Mouse (Mus musculus): ENCODE data around the gene Fes.
"Not testable (repeated sequence)": the region's sequence is repeated elsewhere in the genome, so short reads cannot be mapped to it uniquely, and the experiment has no call there.

The Fes gene

DNA sequence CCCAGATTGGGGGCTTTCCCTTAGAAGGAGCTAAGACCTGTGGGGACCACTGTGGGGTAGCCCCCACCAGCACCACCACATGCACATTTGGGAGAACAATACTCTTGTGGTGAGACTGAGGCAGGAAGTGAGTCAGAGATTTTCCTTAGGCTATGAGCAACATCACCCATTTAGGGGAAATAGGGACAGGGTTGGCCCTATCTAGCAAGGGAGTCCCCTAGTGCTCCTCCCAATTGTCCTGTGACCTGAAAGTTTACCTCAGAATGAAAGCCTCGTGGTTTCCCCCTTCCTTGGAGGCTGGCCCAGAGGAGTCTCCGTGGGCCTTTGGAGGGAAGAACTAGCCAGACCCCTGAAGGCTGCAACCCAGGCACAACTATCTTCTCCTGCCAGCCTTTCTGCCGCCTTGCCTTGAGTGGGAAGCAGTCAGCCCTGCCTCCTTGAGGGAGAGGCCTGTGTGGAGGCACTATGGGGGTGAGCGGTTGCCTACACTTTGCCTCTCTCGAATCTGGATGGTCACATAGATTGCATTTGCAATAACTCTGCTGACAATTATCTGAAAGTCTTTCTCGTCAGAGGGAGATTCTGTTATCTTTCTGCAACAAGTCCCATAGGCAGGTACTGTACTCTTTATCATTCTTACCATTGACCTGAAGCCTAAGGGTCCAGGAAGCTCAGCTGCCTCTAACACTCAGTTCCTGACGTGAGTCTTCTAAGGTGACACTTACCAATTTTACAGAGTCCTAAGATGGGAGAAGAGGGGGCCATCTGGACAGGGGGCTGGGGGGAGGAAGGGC, 16.6 kb upstream of the Fes start:
- no peak for DNase-seq

DNA sequence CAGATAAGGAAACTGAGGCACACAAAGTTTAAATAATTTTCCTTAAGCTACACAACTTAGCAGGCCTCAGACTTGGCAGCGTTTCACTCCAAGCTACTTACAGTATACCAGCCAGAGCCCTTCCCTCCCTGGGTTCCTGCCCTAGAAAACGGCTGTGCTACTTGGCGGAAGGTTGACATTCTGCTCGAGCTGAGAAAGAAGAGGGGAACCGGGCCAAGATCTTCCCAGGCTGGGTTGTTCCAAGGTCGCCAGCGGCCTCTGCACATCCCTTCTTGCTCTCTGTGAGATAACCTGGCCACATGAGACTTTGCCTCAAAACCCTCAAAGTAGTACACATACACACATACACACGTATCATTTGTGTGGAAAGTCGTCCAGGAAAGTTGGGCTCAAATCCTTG, 15.8 kb upstream of the Fes start:
- DNase-seq, result peak; percentile 88

DNA sequence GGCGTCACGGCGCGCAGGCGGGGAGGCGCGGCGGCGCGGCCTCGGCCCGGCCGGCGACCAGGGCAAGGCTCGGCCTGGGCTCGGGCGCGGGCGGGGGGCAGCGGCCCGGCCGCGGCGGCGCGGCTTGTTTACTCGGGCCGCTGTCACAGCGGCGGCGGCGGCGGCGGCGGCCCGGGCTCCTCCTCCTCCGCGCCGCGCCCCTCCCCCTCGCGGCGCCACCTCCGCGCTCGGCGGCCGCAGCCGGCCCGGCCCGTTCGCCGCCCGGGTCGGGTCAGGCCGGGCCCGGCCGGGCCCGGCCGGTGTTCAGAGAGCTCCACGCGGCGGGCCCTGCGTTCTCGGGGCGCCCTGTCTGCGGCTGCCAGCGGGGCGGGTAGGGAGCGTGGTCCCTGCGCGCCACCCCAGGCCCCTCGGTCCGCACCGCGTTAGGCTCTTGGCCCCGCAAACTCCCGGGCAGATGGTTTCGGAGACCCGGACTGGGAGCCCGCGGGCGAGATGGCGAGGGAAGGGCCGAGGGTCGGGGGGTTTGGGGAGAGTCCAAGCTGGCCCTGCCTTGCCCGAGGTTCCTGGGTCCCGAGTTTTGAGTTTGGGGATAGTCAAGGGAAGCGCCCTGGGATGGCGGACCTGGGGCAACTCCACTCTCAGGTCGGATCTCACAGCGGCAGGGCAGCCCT, 15.0 kb upstream of the Fes start:
- peak; percentile 63 for DNase-seq

DNA sequence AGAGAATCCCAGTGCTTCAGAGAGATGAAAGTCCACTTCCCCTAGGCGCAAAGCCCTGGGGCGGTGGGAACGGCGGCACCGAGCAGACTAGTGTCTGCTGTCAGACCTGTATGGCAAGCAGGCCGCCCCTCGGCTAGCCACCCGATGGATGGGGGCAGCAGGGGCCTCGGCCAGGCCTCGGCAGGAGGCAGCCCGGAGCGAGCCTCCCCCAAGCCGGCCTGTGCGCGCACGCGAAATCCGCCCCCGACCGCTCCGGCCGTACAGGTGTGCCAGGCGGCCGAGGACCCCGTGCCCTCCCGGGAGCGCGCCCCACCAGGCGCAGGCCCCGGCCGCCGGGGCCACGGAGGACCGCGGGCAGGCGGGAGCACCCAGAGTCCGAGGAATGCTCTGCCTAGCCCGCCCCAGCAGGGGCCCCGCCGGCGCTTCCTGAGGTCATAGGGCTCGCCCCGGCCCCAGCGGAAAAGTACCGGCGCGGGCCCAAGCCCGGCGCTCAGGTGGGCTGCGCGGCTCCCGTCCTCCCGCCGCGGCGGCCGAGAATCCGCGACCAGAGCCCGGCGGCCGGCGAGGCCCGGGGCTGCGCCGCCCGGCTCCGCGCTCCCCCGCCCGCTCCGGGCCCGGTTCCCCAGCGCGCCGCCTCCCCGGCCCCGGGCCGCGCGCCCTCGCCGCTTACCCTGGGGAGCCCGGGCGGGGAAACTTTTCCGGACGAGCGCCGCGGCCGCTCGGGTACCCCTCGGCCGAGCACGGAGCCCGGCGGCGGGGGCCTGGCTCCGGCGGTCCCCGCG, 14.3 kb upstream of the Fes start:
- peak; percentile 59 for DNase-seq

DNA sequence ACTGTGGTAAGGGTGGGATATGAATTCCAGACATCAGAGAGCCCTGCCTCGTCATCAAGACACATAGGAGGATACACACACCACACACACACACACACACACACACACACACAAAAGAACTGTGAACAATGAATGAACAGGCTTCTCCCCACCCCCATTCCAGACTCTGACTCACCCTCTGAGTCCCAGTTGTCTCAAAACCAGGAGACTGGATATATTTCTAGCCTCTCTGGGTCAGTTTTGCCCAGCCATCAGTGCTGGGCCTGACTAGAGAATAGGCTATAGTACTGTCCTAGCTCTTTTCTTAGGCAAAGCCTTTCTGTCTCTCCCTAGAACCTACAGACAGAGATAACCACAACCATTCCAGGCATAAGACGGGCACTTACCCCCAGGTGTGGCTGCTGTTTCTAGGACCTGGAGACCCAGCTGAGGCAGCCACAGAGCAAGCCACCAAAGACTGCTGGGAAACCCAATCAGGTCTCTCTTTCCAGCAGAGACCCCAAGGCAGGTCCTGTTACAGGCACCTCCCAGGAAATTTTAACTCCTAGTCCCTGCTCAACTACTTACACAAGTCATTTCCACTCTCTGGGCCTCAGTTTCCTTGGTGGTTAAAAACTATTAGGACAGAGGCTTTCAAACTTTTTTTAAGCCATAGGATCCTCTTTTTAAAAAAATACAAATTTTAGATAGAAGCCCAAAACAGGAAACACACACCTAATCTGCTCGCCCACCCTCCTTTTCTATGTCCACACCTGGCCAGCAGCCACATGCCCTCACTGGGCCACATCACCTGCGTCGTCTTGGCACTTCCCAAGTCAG, 13.5 kb upstream of the Fes start:
- no peak for DNase-seq

DNA sequence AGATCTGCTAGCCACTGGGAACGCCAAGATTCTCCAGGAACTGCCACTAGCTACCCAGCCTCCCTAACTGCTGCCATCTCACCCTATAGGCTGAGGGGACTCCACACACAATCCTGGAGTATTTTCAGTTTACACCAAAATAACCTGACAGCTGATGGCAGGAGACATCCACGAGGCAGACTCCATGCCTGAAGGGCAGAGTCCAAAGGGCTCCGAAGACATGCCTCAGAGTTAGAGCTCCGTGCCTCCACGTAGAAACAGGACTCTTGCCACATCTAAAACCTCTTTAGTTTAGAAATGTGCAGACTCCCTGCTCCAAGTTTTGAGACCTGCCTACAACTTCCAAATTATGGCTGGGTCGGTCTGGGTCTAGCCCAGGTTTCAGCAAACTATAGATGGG, 12.8 kb upstream of the Fes start:
- DNase-seq, result no peak

DNA sequence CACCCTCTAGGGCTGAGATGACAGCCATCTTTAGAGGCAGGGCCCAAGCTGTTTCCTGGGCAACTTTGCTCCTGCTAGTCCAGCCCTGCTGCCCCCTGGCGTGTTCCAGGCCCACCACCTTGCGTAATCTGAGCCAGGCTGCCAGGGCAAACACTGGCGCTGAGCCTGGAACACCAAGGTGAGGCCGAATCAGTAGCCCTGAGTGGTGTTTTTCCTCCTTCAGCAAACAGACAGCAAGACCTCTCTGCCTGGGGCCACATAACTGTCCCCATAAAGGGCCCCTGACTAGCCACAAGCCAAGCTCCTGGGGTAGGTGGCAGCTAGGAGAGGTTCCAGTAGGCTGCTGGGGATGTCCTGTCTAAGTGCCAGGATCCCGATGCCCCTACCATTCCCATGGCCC, 12.4 kb upstream of the Fes start:
- peak; percentile 84 for DNase-seq

DNA sequence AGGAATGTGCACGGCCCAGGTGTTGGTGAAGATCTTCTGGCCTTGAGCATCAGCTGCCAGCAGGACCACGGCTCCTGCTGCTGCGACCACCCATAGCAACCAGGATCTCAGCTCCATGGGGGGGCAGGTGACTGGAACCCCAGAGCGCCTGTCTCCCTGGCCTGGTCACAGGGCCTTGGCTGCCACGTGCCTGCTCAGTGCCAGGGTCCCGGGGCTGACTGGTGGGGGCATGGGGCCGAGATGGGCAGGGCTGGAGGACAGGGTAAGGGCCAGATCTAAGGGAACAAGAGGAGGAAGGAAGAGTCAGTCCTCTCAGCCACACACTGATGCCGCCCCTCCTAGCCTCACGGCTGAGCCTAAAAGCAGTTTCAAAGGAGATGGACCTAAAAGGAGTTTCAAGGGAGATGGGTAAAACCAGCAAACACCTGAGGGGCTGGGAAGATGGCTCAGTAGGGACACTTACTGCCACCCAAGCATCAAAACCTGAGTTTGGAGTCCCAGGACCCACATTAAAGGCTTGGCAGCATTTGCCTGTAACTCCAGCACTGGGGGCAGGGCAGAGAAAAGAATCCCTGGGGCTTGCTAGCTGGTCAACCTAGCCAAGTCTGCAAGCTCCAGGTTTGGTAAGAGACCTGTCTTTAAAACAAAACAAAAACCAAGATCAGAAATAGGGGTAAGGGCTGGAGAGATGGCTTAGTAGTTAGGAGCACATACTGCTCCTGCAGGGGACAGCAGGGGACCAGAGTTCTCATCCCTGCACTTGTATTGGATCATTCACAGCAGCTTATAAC, 11.1 kb upstream of the Fes start:
- DNase-seq, result no peak

DNA sequence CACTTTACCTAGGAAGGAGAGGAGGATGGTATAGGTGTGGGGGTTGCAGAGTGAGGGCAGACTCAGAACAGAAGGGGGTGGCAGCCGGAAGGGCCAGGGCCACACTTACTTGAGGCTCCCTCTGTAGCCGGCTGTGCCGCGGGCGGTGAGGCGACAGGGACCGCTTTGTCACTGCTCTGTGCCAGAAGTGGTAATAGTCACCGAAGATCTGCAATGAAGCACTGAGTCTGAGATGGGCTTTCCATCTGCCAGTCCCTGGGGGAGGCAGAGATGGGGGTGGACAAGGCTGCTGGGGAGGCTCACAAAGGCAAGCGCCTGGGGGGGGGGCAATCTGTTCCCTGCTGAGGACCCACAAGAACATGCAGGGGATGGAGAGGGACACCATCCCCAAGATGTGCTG, 10.2 kb upstream of the Fes start:
- no peak for DNase-seq

DNA sequence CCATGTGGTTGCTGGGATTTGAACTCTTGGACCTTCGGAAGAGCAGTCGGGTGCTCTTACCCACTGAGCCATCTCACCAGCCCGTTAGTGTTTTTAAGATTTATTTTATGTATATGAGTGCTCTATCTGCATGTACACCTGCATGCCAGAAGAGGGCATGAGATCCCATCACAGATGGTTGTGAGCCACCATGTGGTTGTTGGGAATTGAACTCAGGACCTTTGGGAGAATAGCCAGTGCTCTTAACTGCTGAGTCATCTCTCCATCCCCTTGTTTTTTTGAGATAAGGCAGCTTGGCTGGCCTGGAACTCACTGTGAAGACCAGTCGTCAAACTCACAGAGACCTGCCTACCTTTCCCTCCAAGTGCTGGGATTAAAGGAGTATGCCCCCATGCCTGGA, 8.7 kb upstream of the Fes start:
- not testable (repeated sequence) for DNase-seq

DNA sequence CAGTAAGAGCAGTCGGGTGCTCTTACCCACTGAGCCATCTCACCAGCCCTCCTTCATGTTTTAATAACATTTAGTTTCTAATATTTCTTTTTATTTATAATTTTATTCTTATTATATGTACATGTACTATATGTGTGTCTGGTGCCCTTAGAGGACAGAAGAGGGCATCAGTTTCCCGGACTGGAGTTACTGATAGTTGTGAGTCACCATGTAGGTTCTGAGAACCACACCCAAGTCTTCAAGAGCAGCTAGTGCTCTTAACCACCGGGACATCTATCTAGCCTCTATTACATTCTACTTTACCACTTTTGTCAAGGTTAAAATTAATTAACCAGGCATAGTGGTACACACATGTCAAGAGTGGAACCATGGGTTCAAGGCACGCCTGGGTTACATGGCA, 6.9 kb upstream of the Fes start:
- no peak for DNase-seq

DNA sequence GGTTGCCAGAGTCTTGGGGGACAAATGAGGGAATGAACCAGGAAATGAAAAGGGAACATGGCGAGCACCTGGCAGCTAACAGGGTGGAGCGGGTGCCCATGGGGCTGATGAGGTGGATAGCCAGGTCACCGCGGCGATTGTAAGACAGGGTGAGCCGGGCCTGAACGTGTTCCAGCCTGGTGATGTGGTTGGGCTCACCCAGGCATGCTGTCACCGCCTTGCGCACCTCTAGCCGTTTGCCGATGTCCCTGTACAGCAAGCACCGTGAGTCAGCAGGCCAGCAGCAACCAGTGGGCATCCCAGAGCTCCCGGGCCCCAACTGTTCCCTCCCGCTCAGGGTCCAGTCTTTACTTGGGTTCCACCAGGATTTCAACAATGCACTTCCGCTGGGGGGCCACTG, 4.4 kb upstream of the Fes start:
- DNase-seq, result no peak

DNA sequence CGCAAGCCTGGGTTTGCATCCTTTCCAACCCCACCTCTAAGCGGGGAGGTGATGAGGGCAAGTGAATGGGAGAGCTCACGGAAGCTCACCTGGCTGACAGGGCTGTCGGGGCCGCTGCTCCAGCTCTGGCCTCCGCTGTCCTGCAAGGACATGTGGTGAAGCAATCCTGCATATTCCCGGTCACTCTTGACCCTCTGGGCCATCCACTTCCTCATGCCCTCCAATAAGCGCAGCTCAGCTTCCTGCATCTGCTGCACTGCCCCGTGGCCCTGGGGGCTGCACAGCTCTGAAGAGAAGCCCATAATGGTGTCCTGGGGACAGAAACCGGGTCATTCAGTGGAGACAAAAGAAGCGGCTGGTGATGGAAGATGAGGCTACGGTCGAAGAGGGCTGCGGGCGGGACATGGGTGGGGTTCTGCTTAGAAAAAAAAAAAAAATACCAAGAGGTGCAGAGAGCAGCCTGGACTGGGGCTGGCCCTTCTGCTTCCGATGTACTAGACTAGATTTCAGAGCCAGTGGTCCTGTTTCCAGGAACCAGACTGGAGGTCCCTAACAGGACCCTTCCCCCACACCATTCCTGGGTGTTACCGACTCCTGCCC, 613 bp downstream of the Fes start:
- DNase-seq, result no peak

DNA sequence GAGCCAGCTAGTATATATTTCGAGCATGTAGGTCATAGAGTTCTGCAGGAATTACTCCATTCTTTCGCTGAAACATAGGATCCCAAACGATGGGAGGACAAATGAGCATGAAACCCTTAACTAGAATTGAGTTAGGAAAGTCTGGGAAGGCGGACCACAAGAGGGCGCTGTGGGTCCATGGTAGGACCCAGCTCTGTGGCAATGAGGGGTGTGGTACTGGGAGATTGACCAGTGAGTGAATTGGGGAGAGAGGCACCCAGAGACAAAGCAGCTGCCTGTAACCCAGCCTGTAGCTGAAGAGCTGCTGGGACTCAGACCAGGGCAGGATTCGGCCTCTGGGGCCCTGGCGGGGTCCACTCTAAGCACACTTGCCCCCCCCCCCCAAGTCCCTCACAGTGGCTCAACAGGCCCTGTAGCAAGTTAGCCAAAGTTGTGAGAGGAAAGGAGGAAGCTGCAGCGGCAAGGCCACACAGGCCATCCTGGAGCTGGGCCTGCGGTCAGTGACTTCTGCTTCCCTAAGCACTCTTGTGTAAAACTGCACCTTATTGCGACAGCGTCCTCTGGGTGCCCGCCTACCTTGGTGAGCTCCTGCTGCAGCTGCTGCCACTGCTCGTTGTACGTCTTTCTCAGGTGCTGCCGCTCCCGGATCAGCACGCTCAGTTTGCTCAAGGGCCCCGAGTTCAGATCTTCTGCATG, 1.4 kb downstream of the Fes start:
- peak; percentile 89 for DNase-seq

DNA sequence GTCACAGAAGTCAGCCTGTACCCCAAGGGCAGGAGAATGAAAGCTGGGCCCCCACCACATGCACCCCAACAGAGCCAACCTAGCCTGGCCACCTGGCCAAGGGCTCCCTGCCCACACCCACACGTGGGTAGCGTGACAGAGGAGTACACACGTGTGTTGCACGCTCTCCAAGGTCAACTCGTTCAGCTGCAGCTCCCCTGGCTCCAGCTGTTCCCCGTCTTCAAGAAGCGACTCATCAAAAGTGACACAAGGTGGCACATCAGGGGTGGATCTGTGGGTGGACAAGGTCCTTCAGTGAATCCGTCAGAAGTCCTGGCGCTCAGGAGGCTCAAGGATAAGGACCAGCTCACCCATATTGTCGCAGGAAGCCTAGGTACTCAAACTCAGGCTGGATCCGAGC, 4.8 kb downstream of the Fes start:
- no peak for DNase-seq

DNA sequence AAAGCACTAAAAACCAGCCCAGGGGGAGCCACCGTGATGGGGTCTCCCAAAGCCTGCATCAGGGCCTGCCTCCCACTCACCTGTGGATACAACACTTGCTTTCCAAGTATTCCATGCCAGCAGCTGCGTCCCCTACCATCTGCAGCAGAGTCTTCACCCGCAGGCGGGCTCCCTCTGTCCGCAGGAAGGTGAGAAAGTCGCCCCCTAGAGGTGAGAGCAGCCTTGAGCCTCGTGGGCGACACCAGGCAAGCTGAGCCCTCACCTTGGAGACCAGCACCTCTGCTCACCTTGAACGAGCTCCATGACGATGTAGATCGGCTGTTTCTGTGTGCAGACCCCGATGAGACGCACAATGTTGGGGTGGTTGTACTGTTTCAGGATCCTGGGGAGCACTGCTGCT, 8.2 kb downstream of the Fes start:
- DNase-seq, result peak; percentile 51

DNA sequence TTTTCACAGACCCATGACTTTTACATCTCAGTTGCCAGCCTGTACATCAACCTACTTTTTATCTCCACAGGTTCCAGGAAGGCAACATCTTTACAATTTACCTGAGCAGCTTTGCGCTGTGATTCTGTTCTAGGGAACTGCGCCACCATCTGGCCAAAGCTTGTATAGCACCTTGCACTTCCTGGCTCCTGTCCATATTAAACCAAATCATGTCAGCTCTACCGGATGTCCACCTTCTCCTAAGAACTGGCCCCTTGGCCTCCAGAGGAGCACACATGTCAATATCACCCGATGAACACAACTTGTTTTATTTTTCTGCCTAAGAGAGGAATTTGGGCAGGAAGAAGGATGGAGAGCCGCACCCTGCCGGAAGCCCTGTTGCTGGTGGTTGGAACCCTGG, 10.3 kb downstream of the Fes start:
- DNase-seq, result peak; percentile 90

DNA sequence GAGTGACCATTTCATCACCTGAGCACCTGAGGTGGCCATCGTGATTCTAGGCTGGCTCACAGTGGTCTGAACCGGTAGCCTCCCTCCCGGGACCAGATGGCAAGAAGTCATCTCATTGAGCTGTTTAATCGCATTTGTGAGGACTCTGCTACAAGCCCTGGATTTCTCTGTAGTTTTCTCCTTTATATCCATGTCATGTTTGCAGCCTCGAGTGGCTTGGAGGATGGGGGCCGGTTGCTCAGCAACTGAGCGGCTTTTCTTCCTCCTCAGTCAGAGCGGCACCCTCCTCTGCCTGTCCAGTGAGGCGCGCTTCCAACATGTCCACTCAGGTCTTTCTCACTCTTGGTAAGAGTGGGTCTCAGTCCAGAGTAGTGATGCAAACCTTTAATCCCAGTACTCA, 11.6 kb downstream of the Fes start:
- no peak for DNase-seq

DNA sequence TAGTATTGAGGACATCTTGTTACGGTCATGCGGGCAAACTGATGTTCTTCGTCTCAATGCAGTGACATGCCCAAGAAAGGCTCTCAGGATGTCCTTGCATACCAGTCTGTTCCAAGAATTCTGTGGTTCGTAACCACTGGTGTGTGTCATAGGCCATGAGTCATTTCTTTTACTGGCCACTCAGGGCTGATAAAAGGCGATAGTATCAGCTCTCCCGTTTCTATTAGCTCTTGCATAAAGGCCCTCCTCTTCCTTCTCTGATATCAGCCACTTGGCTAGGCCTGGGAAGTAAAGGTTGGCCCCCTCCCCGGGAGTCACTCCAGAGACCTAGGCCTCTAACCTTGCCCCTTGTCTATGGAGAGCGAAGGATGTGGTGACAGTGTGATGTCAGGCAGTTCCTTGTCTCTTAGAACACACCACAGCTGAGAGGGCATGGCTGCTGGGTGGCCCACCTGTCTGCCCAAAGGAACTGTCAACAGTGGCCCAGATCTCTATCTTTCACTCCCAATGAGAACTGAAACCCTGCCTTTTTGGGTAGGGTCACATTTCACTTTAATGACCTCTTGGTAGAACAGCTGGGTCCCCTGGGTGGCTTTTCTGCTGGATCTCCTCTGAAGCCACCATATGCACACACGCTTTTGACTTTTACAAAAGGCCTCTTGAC, 12.2 kb downstream of the Fes start:
- no peak for DNase-seq

DNA sequence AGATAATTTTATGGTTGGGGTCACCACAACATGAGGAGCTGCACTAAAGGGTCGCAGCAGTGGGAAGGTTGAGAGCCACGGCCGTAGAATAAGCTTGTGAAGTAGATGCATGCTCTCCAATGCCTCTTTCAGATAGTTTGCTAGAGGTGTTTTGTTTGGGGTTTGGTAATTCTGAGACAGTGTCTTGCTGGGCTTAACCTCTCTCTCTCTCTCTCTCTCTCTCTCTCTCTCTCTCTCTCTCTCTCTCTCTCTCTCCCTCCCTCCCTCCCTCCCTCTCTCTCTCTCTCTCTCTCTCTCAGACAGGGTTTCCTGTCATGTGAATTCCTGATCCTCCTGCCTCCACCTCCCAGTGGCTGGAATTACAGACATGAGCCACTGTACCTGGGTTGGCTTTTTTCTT, 13.0 kb downstream of the Fes start:
- no peak for DNase-seq

DNA sequence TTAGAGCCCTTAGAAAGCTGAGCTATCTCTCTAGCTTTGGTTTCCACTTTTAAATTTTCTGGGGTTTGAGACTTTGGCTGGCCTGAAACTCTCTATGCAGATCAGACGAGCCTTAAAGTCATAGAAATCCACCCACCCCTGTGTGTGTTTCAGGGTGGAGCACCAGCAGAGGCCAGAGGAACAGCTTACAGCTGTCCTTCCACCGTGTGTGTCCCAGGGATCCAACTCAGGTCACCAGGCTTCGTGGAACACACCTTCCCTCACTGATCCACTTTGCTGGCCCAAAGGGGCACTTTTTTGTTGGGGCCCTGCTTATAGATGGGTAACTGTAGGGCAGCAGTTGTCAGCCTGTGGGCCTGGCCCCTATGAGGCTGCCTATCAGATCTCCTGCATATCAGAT, 13.5 kb downstream of the Fes start:
- DNase-seq, result no peak

Data from cerebellum, adult 9-10 months (tissue).